Mouse (Mus musculus) cortical plate, adult 2 months (tissue): Measurements from ENCODE around the gene Olfr790. TPM values are rescaled to one million over a fixed set of nuclear protein-coding genes. Genes with fewer than 3 reads are reported as not detected.

ENCODE experiments used
- H3K27ac ChIP-seq: fragments of 200-500 bp; 2 replicates; pipeline ENCODE4 v1.5.1; 2012; ENCODE audit warnings: low read length, control low read depth, inconsistent platforms; ENCODE audit not compliant: insufficient read depth
- H3K4me1 ChIP-seq: fragments of 200-500 bp; 2 replicates; pipeline ENCODE4 v1.6.1; 2011; ENCODE audit warnings: low read length; ENCODE audit not compliant: control insufficient read depth, insufficient read depth
- H3K4me3 ChIP-seq: fragments of 200-500 bp; 2 replicates; pipeline ENCODE4 v1.5.1; 2011; ENCODE audit warnings: mild to moderate bottlenecking, low read length, control low read depth; ENCODE audit not compliant: insufficient read depth
- CTCF ChIP-seq: fragments of 200-500 bp; IDR thresholded peaks from 2 replicates; pipeline ENCODE4 v1.5.1; 2011; ENCODE audit warnings: mild to moderate bottlenecking, control low read depth, low read length; ENCODE audit not compliant: insufficient read depth; ENCODE audit errors: extremely low read depth
- POLR2A ChIP-seq: fragments of 200-500 bp; IDR thresholded peaks from 2 replicates; pipeline ENCODE4 v1.6.1; 2011; ENCODE audit warnings: mild to moderate bottlenecking, low read length, control low read depth; ENCODE audit not compliant: insufficient read depth; ENCODE audit errors: extremely low read depth
- polyA plus RNA-seq: library from polyadenylated mRNA; depleted of rRNA; stranded (reverse); fragments of >200 nt; gene quantifications from 2 replicates; pipeline ENCODE4 v1.2.3, GENCODE M21; 2012; rRNA removed

Gene Olfr790
- polyA plus RNA-seq = not detected in 2 replicates

DNA sequence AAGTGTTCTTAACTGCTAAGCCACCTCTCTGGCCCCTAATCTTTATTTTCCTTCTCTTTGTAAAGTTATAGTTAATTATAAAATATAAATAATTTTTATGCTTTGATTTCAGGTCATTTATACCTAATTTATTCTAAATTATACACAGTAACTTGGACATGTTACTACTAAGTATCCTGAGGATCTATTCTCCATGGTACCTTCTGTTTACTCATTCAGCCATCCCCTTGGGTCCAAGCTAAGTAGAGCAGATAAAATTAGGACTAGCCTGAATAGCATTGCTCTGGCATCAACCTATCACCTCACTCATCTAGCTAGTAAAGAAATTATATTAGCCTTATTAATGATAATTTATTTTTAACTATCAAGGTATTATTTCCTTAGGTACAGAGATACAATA, at the start of gene Olfr790:
Gene Olfr790, plus strand, starts transcription at position 301 of the 400 bp plus-strand sequence.
- Histone ChIP-seq H3K4me3 (no peak within 1 kb of the TSS), H3K27ac (no peak within 1 kb of the TSS), H3K4me1 (no peaks in the 10 kb centered on the region)
- TF ChIP-seq CTCF (no peak), POLR2A (no peak)

DNA sequence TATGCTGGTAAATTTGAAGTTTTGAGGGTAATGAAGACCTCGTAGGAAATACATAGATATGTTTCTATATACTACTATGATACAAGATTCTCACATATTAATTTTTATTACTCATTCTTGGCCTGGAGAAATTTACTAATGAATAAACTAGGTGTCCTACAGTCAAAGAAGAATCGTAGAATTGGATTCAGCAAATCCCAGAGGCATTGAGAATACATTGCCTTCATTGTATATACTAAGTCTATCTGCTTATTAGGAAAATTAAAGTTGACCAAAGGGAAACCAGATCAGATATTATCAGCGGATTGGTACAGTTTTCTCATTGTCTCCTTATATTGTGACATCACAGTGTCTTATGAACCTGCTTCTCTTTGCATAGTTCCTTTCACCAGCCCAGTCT, 36.7 kb upstream of the Olfr790 start, which contains the start of gene Olfr787:
Gene Olfr787, plus strand, starts transcription at position 301 of the 400 bp plus-strand sequence.
- H3K27ac ChIP-seq = no peak within 1 kb of the TSS
- no peak within 1 kb of the TSS for H3K4me3 ChIP-seq
- no peak for TF ChIP-seq POLR2A
- no peak for TF ChIP-seq CTCF
- H3K4me1 ChIP-seq = no peaks in the 10 kb centered on the region

DNA sequence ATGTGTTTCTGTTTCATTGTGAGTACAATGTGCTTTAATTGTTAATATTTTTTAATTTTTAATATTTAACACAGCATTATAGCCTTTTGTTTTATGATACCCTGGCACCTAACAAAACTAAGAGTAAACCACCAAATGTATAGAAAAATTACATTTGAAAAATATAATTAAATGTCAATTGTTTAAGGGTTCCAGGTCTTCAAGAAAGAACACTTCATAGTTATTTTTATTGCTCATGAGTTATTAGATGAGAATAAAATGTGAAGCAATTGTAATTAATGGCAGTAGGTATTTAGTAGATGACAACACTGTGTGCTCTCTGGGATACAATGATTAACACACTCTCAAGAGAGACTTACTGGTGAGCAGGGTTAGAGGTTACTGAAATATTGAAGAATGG, 27.6 kb upstream of the Olfr790 start, which contains the start of gene Olfr788:
Gene Olfr788, plus strand, starts transcription at position 301 of the 400 bp plus-strand sequence.
- no peak within 1 kb of the TSS for H3K27ac ChIP-seq
- no peak within 1 kb of the TSS for H3K4me3 ChIP-seq
- no peaks in the 10 kb centered on the region for H3K4me1 ChIP-seq
- no peak for TF ChIP-seq POLR2A

DNA sequence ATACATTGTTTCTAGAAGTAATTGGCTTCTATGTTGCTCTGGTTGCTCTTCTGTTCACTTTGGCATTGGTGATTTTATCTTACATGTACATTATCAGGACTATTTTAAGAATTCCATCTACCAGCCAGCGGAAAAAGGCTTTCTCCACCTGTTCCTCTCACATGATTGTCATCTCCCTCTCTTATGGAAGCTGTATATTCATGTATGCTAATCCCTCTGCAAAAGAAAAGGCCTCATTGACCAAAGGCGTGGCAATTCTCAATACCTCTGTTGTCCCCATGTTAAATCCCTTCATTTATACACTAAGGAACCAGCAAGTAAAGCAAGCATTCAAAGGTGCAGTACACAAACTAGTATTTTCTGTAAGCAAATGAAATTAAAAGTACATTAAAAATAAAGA, 25.0 kb upstream of the Olfr790 start:
- TF ChIP-seq POLR2A (no peak), CTCF (no peak)
- H3K27ac ChIP-seq = no peak overlapping the region
- H3K4me1 ChIP-seq = no peaks in the 10 kb centered on the region
- H3K4me3 ChIP-seq = no peak overlapping the region

DNA sequence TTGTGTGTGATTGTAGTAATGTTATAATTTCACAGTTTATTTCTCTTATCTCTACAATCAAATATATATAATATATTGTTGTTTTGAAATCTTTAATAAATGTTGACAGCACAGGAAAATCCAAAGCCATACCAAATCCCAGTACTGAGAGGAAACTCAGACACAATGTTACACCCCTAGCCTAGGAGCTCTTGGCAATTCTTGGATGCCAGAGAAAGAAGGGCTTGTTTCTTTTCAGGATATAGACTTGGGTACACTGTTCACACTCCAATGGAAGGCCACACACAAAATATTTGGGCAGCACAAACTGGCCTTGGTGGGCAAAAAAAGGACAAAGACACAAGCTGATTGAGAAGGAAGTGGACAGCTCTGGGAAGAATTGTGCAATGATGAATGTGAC, 24.6 kb upstream of the Olfr790 start:
- TF ChIP-seq POLR2A (no peak), CTCF (no peak)
- Histone ChIP-seq H3K4me3 (no peak overlapping the region), H3K27ac (no peak overlapping the region), H3K4me1 (no peaks in the 10 kb centered on the region)

DNA sequence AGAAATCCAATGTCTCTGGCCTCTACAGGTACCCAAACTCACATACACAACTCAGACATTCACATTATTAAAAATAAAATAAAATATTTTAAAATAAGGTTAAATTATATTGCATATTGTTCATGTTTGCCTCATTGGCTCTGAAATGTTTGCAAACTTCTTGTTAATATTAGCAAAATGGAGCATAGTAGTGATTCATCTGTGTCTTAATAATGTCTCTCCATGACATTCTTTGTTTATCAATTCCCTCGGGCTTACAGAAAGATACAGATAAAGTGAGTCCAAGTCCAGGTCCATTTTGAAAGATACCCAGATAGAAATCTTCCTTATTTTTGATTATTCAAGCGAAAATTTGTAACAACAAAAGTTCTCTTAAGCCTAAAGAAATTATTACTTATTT, 13.8 kb upstream of the Olfr790 start, which contains the start of gene Olfr789:
Gene Olfr789, plus strand, starts transcription at position 301 of the 400 bp plus-strand sequence.
- no peak within 1 kb of the TSS for H3K4me3 ChIP-seq
- no peak within 1 kb of the TSS for H3K27ac ChIP-seq
- TF ChIP-seq CTCF = no peak
- no peak for TF ChIP-seq POLR2A
- H3K4me1 ChIP-seq = no peaks in the 10 kb centered on the region

DNA sequence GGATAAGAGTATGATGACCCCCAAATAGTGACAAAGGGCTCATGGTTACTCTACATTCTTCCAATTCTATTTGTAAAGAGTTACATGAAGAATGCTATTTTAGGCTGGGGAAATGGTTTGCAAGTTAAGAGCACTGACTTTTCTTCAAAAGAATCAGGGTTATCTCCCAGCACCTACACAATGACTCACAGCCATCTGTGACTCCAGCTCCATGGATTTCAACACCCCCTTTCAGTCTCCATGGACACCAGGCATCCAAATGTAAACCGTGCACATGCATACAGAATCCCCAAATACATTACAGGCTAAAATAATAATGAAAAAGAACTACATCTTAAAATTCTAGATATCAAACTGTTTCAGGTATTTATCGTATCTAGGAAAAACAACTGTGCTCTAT, 8.2 kb upstream of the Olfr790 start:
- Histone ChIP-seq H3K4me3 (no peak overlapping the region), H3K4me1 (no peaks in the 10 kb centered on the region), H3K27ac (no peak overlapping the region)
- TF ChIP-seq CTCF (no peak), POLR2A (no peak)

DNA sequence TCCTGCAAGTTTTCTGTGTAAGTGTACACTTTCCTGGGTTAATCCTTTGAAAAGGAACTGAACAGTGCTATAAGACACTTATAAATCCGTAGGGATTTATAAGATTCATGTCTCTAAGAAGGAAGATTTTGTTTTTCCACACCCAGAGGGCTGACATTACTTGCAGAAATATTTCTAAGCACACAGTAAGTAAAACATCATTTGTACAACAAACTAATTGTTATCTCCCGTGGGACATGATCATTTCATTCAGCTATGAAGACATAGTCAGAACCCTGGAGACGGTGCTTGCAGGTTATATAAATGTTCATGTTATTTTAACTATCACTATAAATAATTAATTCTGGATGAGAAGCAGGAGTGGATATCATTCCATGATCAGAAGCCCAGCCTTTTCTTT, 23.2 kb downstream of the Olfr790 start, which contains the start of gene Olfr791:
Gene Olfr791, plus strand, starts transcription at position 301 of the 400 bp plus-strand sequence.
- no peak within 1 kb of the TSS for H3K27ac ChIP-seq
- no peaks in the 10 kb centered on the region for H3K4me1 ChIP-seq
- no peak within 1 kb of the TSS for H3K4me3 ChIP-seq
- TF ChIP-seq POLR2A (no peak), CTCF (no peak)

DNA sequence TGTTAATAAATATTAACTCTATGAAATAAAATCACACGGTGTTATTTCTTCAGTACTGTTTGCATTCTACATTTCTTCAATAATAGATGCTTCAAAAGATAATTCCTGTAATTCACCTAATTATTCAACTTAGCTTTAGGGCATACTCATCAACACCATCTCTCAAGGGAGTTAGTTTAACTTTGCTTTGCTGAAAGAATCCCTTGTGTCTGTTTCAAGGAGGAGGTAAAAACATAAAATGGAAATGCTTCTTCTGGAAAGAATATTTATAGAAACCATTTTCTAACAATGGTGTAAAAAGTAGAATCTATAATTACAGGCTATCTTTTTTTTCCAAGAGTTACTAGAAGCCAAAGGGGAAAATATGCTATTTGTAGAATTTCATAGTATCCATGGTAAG, 40.6 kb downstream of the Olfr790 start, which contains the start of gene Olfr792:
Gene Olfr792, plus strand, starts transcription at position 301 of the 400 bp plus-strand sequence.
- H3K4me1 ChIP-seq = no peaks in the 10 kb centered on the region
- no peak within 1 kb of the TSS for H3K4me3 ChIP-seq
- no peak for TF ChIP-seq POLR2A
- TF ChIP-seq CTCF = no peak
- no peak within 1 kb of the TSS for H3K27ac ChIP-seq

DNA sequence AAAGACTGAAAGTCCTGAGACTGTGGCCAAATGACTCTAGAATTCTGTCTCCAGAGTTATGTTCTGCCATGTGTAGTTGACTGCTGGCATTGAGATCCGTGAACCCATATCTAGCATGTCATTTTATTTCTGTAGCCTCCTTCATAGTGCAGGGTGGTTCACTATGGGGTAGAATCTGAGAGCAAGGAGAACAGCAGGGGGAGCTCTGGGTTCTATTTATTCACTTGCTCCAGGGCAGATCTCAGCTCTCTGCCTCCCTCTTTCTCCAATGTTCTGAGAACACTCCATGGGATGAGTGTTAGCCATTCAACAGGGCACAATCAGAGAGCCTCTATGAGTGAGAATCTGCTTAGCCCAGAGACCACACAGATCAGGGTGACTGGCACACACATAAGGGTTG, 51.1 kb downstream of the Olfr790 start:
- H3K27ac ChIP-seq = no peak overlapping the region
- TF ChIP-seq POLR2A = no peak
- no peak for TF ChIP-seq CTCF
- no peaks in the 10 kb centered on the region for H3K4me1 ChIP-seq
- no peak overlapping the region for H3K4me3 ChIP-seq

Other genes with a start within 250 kb of the Olfr790 start
- gene Olfr776, start 239.4 kb upstream of the Olfr790 start, polyA plus RNA-seq = not detected in 2 replicates
- gene Olfr777, start 227.0 kb upstream of the Olfr790 start, polyA plus RNA-seq = not detected in 2 replicates
- gene Olfr780, start 180.4 kb upstream of the Olfr790 start, polyA plus RNA-seq = not detected in 2 replicates
- not detected in 2 replicates for gene Olfr781, start 169.6 kb upstream of the Olfr790 start, polyA plus RNA-seq
- not detected in 2 replicates for gene Olfr782, start 149.6 kb upstream of the Olfr790 start, polyA plus RNA-seq
- 0.21 and 0.31 TPM in 2 replicates for gene Olfr784, start 114.4 kb upstream of the Olfr790 start, polyA plus RNA-seq
- gene Olfr785, start 93.1 kb upstream of the Olfr790 start, polyA plus RNA-seq = not detected in 2 replicates
- gene Olfr786, start 71.2 kb upstream of the Olfr790 start, polyA plus RNA-seq = not detected in 2 replicates
- not detected in 2 replicates for gene Olfr787, start 36.6 kb upstream of the Olfr790 start, polyA plus RNA-seq
- not detected in 2 replicates for gene Olfr788, start 27.5 kb upstream of the Olfr790 start, polyA plus RNA-seq
- gene Olfr789, start 13.7 kb upstream of the Olfr790 start, polyA plus RNA-seq = not detected in 2 replicates
- gene Olfr791, start 23.3 kb downstream of the Olfr790 start, polyA plus RNA-seq = not detected in 2 replicates
- gene Olfr792, start 40.7 kb downstream of the Olfr790 start, polyA plus RNA-seq = not detected in 2 replicates
- gene Olfr794, start 69.2 kb downstream of the Olfr790 start, polyA plus RNA-seq = not detected in 2 replicates
- gene Olfr796, start 114.1 kb downstream of the Olfr790 start, polyA plus RNA-seq = not detected in 2 replicates
- gene Olfr798, start 129.4 kb downstream of the Olfr790 start, polyA plus RNA-seq = not detected in 2 replicates
- not detected in 2 replicates for gene Olfr799, start 139.0 kb downstream of the Olfr790 start, polyA plus RNA-seq
- not detected in 2 replicates for gene Olfr800, start 159.2 kb downstream of the Olfr790 start, polyA plus RNA-seq
- gene Olfr801, start 175.4 kb downstream of the Olfr790 start, polyA plus RNA-seq = not detected in 2 replicates
- gene Olfr802, start 189.7 kb downstream of the Olfr790 start, polyA plus RNA-seq = not detected in 2 replicates
- not detected in 2 replicates for gene Olfr803, start 195.8 kb downstream of the Olfr790 start, polyA plus RNA-seq
- not detected in 2 replicates for gene Olfr804, start 204.7 kb downstream of the Olfr790 start, polyA plus RNA-seq
- not detected in 2 replicates for gene Olfr805, start 230.9 kb downstream of the Olfr790 start, polyA plus RNA-seq
- gene Olfr806, start 243.4 kb downstream of the Olfr790 start, polyA plus RNA-seq = not detected in 2 replicates